Comparison of ENCODE assay signal across 8 mouse cellular contexts in the genomic region with DNA sequence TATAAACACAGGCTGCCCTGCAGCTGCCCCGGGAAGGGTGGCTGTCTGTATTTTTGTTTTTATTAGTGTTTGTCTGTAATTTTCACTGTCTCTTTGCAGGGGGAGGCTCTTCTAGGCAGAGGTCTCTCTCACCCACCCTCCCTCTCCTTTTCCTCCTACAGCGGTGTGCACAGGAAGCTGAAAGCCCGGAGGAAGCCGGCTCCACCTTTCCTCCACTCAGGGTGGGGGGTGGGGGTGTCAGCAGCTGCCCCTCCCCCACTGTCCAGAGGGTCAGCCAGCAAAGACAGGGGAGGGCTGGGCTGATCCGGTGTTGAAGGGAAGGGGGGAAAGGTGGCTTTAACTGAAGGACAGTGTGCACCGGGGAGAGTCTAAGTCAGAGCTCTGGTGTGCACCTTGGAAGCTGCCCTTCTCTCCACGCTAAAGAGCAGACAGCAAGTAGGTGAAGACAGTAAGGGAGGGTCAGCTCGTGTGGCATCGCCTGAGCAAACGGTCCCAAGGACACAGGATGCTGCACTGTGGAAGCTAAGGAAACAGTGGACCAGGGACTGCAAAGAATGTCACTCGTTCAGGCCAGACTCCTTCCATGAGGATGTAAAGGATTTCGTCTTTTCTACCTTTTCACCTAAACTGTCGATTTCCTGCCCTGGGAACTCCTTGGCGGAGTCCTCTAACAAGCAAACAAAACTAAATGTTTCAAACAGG. TPM values are rescaled to one million over a fixed set of nuclear protein-coding genes. Genes with fewer than 3 reads are reported as not detected.
DNase-seq lines count a peak whose midpoint lies in the region; ATAC-seq and TF ChIP-seq lines count a peak whose summit lies in the region.

No protein-coding gene starts in this region.

- peak overlapping the region; percentile 12; the same call in 1 of the 2 replicates for H3K27ac ChIP-seq in thymus, adult 2 months (ENCODE audit: control insufficient read depth, insufficient read depth, low read length)
- H3K27ac ChIP-seq in heart, embryonic 14.5 days (replicated peaks in 1 of 2; ENCODE audit: control insufficient read depth in 1 of 2, insufficient read depth in 1 of 2, low read depth in 2 of 2, low read length in 2 of 2) = peak overlapping the region; percentile 97 to 99
- peak overlapping the region; percentile 82 for H3K27ac ChIP-seq in limb, embryonic 11.5 days (replicated peaks; ENCODE audit: low read depth, low read length)
- H3K27ac ChIP-seq in neural tube, embryonic 15.5 days (replicated peaks) = peak overlapping the region; percentile 72

- no peaks in the 10 kb centered on the region for H3K9me3 ChIP-seq in heart, embryonic 14.5 days (ENCODE audit: control insufficient read depth, low read length)
- H3K9me3 ChIP-seq in limb, embryonic 11.5 days (ENCODE audit: control insufficient read depth, low read length) = no peaks in the 10 kb centered on the region
- H3K9me3 ChIP-seq in neural tube, embryonic 15.5 days (replicated peaks) = no peaks in the 10 kb centered on the region

- peak; percentile 51 for DNase-seq in thymus, adult 2 months
- DNase-seq in thymus, adult 18-20 months = no peak
- DNase-seq in limb, embryonic 11.5 days (ENCODE audit: low spot score) = peak; percentile 51
- no peak for DNase-seq in natural killer cell, adult 2 months (ENCODE audit: low spot score in 2 of 2)
- no peak for DNase-seq in gastrocnemius, postnatal 25 days
- DNase-seq in gastrocnemius, adult 8-10 months (ENCODE audit: low spot score in 2 of 2) = no peak

- ATAC-seq in heart, embryonic 14.5 days (ENCODE audit: insufficient number of reproducible peaks, insufficient read depth, low FRiP score, low read depth) = peak; percentile 59
- peak; percentile 14; the same call in 1 of the 2 replicates for ATAC-seq in limb, embryonic 11.5 days (ENCODE audit: insufficient number of reproducible peaks, low FRiP score, low TSS enrichment, low read depth)
- no peak for ATAC-seq in neural tube, embryonic 15.5 days (ENCODE audit: low FRiP score)

- TF ChIP-seq CTCF in thymus, adult 2 months (IDR thresholded peaks at IDR 0.05; ENCODE audit: borderline replicate concordance, control insufficient read depth, extremely low read depth, insufficient read depth, low read length, poor library complexity) = no peak

- no peaks in the 10 kb centered on the region for H3K36me3 ChIP-seq in thymus, adult 2 months (ENCODE audit: control insufficient read depth, insufficient read depth, low read length)
- H3K36me3 ChIP-seq in heart, embryonic 14.5 days (ENCODE audit: control insufficient read depth, insufficient read depth, low read length) = no peaks in the 10 kb centered on the region
- 0 out of 2 replicates have a peak, but pooled peaks cover 2% of the 10 kb centered on the region for H3K36me3 ChIP-seq in limb, embryonic 11.5 days (ENCODE audit: control insufficient read depth, insufficient read depth, low read length)
- H3K36me3 ChIP-seq in neural tube, embryonic 15.5 days = no peaks in the 10 kb centered on the region

- peak overlapping the region; percentile 51 for H3K4me2 ChIP-seq in heart, embryonic 14.5 days (ENCODE audit: low read length)
- peak overlapping the region; percentile 41; the same call in 1 of the 2 replicates for H3K4me2 ChIP-seq in limb, embryonic 11.5 days (ENCODE audit: low read depth, severe bottlenecking)
- H3K4me2 ChIP-seq in neural tube, embryonic 15.5 days = peak overlapping the region; percentile 33

- H3K4me1 ChIP-seq in thymus, adult 2 months (replicated peaks; ENCODE audit: control insufficient read depth, insufficient read depth, low read length) = peaks cover 59% of the 10 kb centered on the region
- H3K4me1 ChIP-seq in heart, embryonic 14.5 days (ENCODE audit: control insufficient read depth in 2 of 2, insufficient read depth in 2 of 2, low read length in 2 of 2) = peaks cover 65 to 94% of the 10 kb centered on the region in 2 experiments
- H3K4me1 ChIP-seq in limb, embryonic 11.5 days (ENCODE audit: control insufficient read depth, insufficient read depth, low read length) = peaks cover 60% of the 10 kb centered on the region
- H3K4me1 ChIP-seq in neural tube, embryonic 15.5 days = peaks cover 61% of the 10 kb centered on the region

- H3K27me3 ChIP-seq in thymus, adult 2 months (ENCODE audit: control insufficient read depth, insufficient read depth, low read length) = no peaks in the 10 kb centered on the region
- no peaks in the 10 kb centered on the region for H3K27me3 ChIP-seq in heart, embryonic 14.5 days (ENCODE audit: control insufficient read depth, insufficient read depth, low read length)
- no peaks in the 10 kb centered on the region for H3K27me3 ChIP-seq in limb, embryonic 11.5 days (ENCODE audit: control insufficient read depth, insufficient read depth, low read length)
- no peaks in the 10 kb centered on the region for H3K27me3 ChIP-seq in neural tube, embryonic 15.5 days (replicated peaks)

- TF ChIP-seq POLR2A in thymus, adult 2 months (IDR thresholded peaks at IDR 0.05; ENCODE audit: control insufficient read depth, extremely low read depth, insufficient read depth, low read length, poor library complexity) = no peak

- H3K9ac ChIP-seq in heart, embryonic 14.5 days (ENCODE audit: low read length) = peak overlapping the region; percentile 55
- H3K9ac ChIP-seq in limb, embryonic 11.5 days (ENCODE audit: low read length) = peak overlapping the region; percentile 37; the same call in 1 of the 2 replicates
- peak overlapping the region; percentile 17; the same call in 1 of the 2 replicates for H3K9ac ChIP-seq in neural tube, embryonic 15.5 days (replicated peaks)

- H3K4me3 ChIP-seq in thymus, adult 2 months (ENCODE audit: control insufficient read depth, insufficient read depth, low read length) = no peak overlapping the region
- H3K4me3 ChIP-seq in heart, embryonic 14.5 days (ENCODE audit: control insufficient read depth in 1 of 2, insufficient read depth in 1 of 2, low read depth in 1 of 2, low read length in 2 of 2) = 0 out of 4 replicates have a peak overlapping the region, but pooled peaks of 1 of the 2 experiments have one; percentile 3
- no peak overlapping the region for H3K4me3 ChIP-seq in limb, embryonic 11.5 days (ENCODE audit: low read depth, low read length)
- H3K4me3 ChIP-seq in neural tube, embryonic 15.5 days (replicated peaks) = no peak overlapping the region

- WGBS in thymus, adult 2 months = 35% methylated on average over 14 of the region's 14 CpGs
- 14% methylated on average over 14 of the region's 14 CpGs for WGBS in heart, embryonic 14.5 days
- 15% methylated on average over 14 of the region's 14 CpGs for WGBS in limb, embryonic 11.5 days
- 35% methylated on average over 14 of the region's 14 CpGs for WGBS in neural tube, embryonic 15.5 days

RNA-seq across cellular contexts. Expression of gene Rassf3, which starts 46.0 kb away (rescaled TPM):
- 12.9 and 15.5 TPM in 2 replicates for polyA plus RNA-seq in thymus, adult 2 months (2012; rRNA removed)
- polyA plus RNA-seq in heart, embryonic 14.5 days (2014; fragmentation: Nextera tagmentation; extraction: Ambion mirVana) = 25.1 and 25.3 TPM in 2 replicates
- 16.5 and 17.2 TPM in 2 replicates for polyA plus RNA-seq in limb, embryonic 11.5 days (2014; fragmentation: Nextera tagmentation; extraction: Ambion mirVana)
- polyA plus RNA-seq in neural tube, embryonic 15.5 days (2015; fragmentation: Nextera tagmentation; extraction: Ambion mirVana) = 6.7 and 7.1 TPM in 2 replicates
- 10 to 100 TPM; 48.5 to 51.3 TPM for total RNA-seq in gastrocnemius, postnatal 25 days (2021)
- total RNA-seq in gastrocnemius, adult 8-10 months (2022) = 10 to 100 TPM; 23.3 to 43.2 (median 31.1) TPM

Comparison
In these comparisons a context has a peak if more than half of its experiments do, and no peak if none do; other contexts are left out.
1. DNase-seq: peak in thymus, adult 2 months (single experiment) and limb, embryonic 11.5 days (single experiment); none in thymus, adult 18-20 months (0 of 2), natural killer cell, adult 2 months (0 of 2), gastrocnemius, postnatal 25 days (single experiment) and gastrocnemius, adult 8-10 months (0 of 2).
2. H3K27ac ChIP-seq: peak in every context shown above with its lines; median percentile 98 in heart, embryonic 14.5 days; 82 in limb, embryonic 11.5 days; 72 in neural tube, embryonic 15.5 days; 12 in thymus, adult 2 months.
3. Peak in every context shown above with its lines, with median percentiles within 50 percentile points of each other: H3K4me2 ChIP-seq and H3K9ac ChIP-seq.